Mouse (Mus musculus) lung, postnatal 0 days (tissue): ENCODE measurements around the gene Commd6.

Source experiments
- CTCF ChIP-seq: IDR thresholded peaks from 2 replicates; pipeline ENCODE4 v1.5.1; 2016; ENCODE audit warnings: antibody characterized with exemption, mild to moderate bottlenecking
- EP300 ChIP-seq: IDR thresholded peaks from 2 replicates; pipeline ENCODE4 v1.6.1; 2016; ENCODE audit warnings: antibody characterized with exemption, mild to moderate bottlenecking, control low read depth

GRCm38 (mm10) chr14:101597096-101597715 lies 43.3 kb downstream of the Commd6 start:
- TF ChIP-seq CTCF (no peak), EP300 (no peak)
